Mouse (Mus musculus) urinary bladder, postnatal 0 days (tissue): ENCODE measurements around the gene Csrp2. TPM values are rescaled to one million over a fixed set of nuclear protein-coding genes. Genes with fewer than 3 reads are reported as not detected.

Experiments
- polyA plus RNA-seq: library from polyadenylated mRNA; unstranded; fragments of >200 nt; fragmentation: Nextera tagmentation; extraction: Ambion mirVana; gene quantifications from 2 replicates; pipeline ENCODE4 v1.2.1, GENCODE M21; 2015

Gene Csrp2
- polyA plus RNA-seq: 499 and 544 TPM in 2 replicates

DNA sequence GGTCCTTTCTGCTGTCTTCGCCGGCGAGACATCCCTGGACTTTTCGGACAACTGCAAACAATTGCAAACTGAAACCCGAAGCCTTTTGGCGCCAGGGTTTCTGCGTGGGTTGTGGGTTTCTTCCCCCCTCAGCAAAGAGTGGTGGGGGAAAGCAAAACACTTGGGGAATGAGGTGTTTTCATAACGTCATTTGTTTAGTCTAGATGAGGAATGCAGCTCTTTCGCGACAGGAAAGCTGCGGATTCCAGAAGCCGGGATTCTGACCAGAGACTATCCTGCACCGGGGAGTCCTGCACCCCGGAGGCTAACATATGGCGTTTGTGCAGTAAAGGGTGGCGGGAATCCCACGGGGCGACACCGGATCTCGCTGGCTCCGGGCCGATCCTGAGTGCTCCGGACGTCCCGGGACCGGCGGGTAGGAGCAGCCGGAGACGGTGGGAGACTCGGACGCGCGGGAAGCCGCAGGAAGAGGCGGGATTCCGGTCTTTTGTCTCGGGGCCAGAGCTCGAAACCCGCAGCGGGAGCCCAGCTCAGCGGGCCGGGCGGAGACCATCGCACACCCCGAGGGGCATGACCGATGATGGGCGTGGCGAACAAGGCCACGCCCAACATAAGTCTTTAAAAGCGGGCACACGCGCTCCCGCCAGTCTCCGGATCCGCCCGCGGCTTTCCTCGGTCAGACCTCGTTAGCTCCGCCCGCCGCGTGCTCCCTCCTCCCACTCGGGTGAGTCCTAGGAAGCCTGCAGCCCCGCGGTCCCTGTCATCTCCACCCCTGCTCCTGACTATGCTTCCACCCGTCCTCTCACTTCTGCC lies at the start of gene Csrp2:
TSS of gene Csrp2 (plus strand) at position 259 of the 813 bp plus-strand sequence.

Other genes with a start within 250 kb of the Csrp2 start
- 5.6 and 7.2 TPM in 2 replicates for gene E2f7, start 174.3 kb upstream of the Csrp2 start, polyA plus RNA-seq
- 9.5 and 11.1 TPM in 2 replicates for gene Zdhhc17, start 90.4 kb downstream of the Csrp2 start, polyA plus RNA-seq
- gene Osbpl8, start 245.0 kb downstream of the Csrp2 start, polyA plus RNA-seq: 6.7 and 7.1 TPM in 2 replicates